Mouse (Mus musculus) gonadal fat pad, adult 2 months (tissue): ENCODE measurements around the gene Rapgef6. TPM values are rescaled to one million over a fixed set of nuclear protein-coding genes. Genes with fewer than 3 reads are reported as not detected.
A peak's percentile ranks its signal among the peaks of the same experiment; 100 is the strongest.

Experiments
- DNase-seq: peaks from one replicate; pipeline ENCODE4 v3.0.0-alpha.2; 2012; ENCODE audit warnings: low read depth
- polyA plus RNA-seq: library from polyadenylated mRNA; depleted of rRNA; stranded (reverse); fragments of >200 nt; gene quantifications from 2 replicates; pipeline ENCODE4 v1.2.3, GENCODE M21; 2012; rRNA removed

The Rapgef6 gene
- polyA plus RNA-seq = 24.0 and 25.1 TPM in 2 replicates

GRCm38 (mm10) chr11:54522529-54523430, at the start of gene Rapgef6:
Gene Rapgef6, plus strand, starts transcription at chr11:54522847.
- DNase-seq = peak; percentile 86

DNA sequence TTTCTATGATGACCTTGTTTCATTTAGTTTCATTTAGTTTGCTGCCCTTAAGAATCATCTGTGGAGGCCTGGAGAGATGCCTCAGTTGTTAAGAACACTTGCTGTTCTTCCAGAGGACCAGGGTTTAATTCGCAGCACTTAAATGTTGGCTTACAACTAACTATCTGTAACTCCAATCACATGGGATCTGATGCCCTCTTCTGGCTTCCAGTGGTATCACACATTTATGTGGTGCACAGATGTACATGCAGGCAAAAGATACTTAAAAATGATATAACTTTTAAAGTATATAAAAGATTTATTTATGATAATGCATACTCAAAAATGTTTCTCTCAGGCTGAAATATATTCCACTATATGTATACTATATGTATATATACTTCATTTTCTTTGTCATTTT, 44.2 kb upstream of the Rapgef6 start:
- no peak for DNase-seq

- DNase-seq = no peak
Measured at GRCm38 (mm10) chr11:54486041-54486440, 36.6 kb upstream of the Rapgef6 start.

- DNase-seq = no peak
Measured at GRCm38 (mm10) chr11:54491946-54492558, 30.6 kb upstream of the Rapgef6 start.

DNA sequence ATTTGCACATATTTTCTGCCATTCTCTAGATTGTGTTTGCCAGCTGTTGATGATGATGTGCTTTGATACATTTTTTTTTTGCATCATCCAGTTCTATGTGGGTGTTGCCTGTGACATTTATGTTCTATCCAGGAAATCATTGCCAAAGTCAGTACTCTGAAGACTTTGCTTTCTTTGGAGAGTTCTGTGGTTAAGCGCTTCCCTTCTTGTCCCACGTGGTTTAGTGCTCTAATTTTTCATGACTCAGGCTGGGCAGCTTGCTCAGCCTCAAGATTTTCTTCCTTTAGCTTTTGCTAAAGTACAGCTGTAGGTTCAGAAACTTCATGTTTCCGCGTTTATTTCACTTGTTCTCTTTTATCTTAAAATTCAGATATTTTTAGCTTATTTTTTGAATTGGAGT, 30.1 kb upstream of the Rapgef6 start:
- DNase-seq = no peak

DNA sequence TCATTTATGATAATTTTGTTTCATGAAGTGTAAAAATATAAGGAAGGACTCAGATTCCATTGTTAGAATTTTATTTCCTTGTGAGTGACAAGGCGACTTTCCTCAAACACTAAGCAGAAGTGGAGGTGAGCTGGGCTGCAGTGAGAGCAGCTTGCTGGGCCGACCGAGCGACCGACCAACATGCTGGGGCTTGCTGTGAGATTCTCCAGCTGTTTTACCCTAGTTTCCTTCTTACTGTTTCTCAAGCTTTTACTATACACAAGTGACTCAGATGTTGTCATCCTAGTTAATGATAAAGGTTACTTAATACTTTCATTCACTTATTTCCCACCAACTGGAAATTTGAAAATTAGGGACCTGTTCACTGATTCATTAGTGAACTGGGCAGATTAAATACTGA, 22.8 kb upstream of the Rapgef6 start:
- no peak for DNase-seq

DNA sequence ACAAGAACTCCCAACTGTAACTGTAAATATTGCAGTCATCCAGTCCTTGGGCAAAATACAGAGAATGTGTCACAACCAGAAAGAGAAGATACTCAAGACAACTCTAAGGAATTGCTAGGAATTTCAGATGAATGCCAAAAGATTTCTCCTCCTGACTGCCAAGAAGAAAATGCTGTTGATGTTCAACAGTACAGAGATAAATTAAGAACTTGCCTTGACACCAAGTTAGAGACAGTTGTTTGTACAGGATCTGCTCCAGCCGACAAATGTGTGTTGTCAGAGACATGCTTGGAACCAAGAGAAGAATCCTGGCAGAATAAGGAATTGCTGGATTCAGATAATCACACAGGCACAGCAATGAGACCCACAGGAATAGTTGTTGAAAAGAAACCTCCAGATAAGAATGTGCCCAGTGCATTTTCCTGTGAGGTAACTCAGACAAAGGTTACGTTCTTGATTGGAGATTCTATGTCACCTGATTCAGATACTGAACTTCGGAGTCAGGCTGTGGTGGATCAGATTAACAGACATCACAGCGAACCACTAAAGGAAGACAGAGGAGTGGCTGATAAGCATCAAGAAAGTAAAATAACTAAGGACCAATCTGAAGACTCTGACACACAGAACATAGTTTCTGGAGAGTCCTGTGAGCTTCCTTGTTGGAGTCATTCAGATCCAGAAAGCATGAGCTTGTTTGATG, 20.0 kb upstream of the Rapgef6 start:
- DNase-seq = peak; percentile 41

DNA sequence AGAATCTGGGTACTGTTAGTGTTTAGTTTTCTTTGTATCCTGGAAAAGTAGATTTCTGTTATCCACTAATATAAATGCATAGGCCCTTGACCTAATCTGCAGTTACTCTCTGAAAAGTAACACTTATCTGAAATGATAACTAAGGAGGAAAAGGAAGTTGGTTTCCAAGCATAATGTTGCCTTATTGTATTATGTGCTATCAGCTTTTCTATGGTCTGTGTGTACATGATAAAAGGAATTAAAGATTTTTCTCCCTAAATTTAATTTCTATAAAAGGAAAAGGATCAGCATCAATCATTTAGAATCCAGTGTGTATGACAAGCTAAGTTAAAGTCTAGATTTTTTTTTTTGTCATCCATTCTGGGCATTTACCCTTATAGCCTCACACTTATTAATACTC, 9.1 kb upstream of the Rapgef6 start:
- DNase-seq = no peak

DNA sequence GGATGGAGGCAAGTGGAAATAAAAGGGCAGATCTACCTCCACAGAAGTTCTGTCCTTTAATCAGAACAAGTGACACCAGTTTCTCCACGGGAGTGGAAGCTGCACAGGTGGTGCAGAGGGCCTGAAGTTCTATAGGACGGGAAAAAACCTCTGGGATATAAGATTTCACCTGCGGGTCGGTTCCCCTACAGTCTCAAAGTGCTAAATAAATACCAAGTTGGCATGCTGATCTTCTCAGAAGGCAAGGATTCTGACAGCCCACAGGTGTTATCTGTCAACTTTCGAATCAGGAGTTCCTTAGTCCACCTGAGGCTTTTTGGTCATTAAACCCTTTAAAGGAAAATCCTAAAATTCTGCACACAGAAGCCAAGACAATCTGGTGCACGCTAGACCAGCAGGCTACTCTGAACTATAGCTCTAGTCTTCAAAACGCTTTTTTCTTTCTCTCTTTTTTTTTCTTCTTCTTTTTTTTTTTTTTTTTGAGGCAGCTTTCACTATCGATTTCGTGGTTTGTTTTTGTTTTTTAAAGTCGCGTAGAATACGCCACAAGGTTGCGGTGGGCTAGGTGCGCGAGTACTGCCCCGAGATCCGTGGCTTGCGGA, 619 bp upstream of the Rapgef6 start:
- DNase-seq = no peak

- DNase-seq = no peak
Measured at GRCm38 (mm10) chr11:54523431-54524001, 869 bp downstream of the Rapgef6 start.

DNA sequence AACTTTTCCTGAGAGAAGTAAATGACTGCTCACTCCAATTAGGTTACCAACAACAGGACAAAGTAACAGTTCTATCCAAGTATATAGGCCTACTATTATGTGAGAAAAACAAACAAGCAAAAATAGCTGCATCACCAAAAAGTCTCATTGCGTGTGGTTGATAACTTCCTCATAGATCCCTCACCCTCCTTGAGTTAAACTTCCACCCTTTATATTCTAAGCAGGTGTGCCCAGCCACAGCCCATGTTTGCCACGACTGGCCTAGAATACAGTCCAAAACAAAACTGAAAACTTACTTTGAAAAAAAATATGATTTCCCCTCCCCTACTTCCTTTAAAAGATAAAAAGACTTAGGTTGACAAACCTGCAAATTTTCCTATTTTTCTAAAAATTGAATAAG, 5.4 kb downstream of the Rapgef6 start:
- DNase-seq = no peak

DNA sequence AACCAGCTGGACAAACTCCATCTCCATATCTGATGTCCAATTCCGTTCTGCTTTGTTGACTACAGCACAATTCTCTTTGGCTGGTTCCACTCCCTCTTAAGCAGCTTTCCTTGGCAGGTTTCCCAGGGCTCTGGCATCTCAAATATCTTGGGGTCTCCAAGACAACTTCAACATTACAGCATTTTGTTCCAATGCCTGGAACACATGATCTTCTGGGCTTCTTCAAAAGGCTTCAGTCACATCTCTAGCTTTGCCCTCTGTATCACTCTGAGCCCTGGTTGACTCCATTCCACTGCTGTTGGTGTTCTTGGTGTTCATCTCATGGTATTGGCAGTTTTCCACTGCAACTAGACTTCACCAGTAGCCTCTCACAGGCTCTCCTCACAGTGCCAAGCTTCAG, 7.7 kb downstream of the Rapgef6 start:
- no peak for DNase-seq

- no peak for DNase-seq
Measured at GRCm38 (mm10) chr11:54530916-54531315, 8.3 kb downstream of the Rapgef6 start.

- DNase-seq = no peak
Measured at GRCm38 (mm10) chr11:54533834-54534233, 11.2 kb downstream of the Rapgef6 start.

DNA sequence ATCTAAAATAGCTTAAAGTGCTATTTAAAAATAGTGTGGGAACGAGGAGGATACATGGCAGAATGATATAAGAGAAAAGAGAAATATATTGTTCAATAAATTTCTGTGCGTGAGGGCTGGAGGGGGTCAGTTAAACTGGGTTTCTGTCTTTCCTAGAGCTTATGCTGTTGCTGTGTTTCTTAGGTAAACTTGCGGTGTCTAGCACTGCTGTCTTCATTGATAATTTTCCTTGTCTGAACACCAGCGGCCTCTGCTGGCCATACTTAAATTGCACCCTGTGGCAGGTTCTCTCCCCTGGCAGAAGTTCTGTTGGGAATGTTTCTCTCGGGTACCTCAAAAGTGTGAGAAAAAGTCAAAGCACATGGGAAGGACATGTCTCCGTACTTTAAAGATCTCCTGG, 12.2 kb downstream of the Rapgef6 start:
- DNase-seq = no peak

DNA sequence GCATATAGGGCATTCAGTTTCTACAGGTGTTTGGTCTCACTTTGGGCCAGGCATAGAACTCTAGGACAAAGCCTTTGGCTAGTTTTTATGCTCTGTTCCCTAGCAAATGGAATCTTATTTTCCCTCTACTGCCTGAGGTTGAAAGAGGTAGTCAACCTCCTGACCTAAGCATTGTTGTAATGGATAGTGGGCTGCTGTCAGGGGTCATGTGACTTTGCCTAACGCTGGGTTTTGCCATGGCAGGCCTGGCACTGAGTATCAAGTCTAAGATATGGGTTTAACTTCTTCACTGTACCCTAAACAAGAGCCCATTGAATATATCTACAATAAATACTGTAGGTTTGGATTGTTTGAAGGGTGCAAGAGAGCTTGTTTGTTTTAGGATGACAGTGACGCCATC, 16.4 kb downstream of the Rapgef6 start:
- no peak for DNase-seq

- DNase-seq = no peak
Measured at GRCm38 (mm10) chr11:54539486-54539885, 16.8 kb downstream of the Rapgef6 start.

DNA sequence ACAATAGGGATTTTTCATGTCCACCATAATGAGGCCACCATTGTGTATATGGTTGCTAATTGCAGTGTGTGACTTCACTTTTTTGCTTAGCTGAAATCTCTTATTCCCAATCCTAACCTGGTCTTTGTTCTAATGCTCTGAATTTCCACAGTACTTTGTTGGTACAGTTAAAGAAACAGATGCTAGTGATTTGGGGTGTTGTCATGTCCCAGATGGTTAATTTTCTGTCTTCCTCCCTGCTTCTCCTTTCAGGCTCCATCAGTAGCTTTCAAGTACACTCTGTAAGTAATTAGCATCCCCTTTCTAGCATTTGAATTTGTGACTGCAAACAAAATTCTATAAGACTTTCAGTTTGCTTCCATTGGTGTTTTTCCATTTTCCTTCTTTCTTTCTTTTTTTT, 17.7 kb downstream of the Rapgef6 start:
- DNase-seq = no peak

DNA sequence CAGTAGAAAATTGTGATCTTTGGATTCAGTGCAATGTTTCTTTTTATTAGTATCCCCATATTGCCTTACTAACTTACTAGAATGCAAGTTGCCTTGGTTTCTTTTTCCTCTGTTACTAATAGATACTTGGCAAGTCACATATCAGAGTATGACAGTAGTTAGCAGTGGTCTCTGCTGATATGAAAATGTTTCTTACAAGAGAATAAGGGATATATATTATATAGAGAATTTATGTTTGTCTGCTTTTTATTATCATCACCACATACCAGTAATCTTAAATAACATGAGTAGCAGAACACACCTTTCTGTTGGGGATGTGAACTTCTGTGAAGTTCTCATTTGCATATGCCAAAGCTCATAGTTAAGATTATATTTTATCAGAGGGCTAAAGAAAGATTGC, 19.8 kb downstream of the Rapgef6 start:
- DNase-seq = no peak

DNA sequence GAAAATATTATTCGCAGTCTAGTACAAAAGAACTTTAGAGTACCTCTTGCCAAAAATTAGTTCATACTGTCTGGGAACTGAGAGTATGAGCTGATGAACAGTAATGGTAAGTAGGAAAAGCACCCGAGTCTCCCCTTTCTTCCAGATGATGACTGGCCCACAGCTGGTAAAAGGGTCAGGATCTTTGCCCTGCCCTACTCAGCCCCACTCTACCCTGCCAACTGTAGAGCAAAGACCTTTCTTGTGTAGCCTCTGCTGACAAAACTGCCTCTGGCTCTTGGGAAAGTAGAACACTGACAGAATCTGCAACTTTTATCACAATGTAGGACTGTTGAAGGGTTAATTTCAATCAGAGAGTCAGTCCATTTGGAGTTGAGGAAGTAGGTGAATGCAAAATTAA, 32.3 kb downstream of the Rapgef6 start:
- no peak for DNase-seq

DNA sequence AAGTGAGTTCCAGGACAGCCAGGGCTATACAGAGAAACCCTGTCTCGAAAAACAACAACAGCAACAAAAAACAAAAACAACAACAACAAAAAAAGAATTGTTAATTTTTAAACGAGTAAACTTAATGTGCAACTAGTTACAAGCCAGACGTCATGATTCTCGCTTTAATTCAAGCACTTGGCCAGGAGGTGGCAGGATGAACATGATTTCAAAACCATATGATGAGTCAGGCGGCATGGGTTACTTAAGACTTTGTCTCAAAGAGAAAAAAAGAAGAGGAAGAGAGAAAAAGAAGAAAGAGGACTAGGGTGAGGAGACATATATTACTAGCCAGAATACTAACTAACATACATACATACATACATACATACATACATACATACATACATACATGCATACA, 40.1 kb downstream of the Rapgef6 start:
- DNase-seq = peak; percentile 30

DNA sequence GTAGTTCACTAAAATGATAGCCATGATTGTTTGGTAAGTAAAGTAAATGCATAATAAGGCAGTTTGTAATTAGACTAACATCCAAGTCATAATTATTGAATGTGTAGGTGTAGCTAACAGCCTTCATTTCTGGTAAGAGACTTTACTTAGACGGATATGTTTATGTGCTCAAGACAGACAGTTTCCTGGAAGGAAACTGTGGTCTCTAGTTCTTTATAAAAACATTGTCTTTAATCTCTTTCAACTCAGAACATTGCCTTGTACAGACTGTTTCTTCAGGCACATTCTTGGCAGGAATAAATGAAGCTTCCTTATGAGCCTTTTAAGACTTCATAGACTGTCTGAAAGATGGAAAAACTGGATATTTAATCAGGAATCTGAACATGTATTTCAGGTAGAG, 45.3 kb downstream of the Rapgef6 start:
- no peak for DNase-seq
